In the genomic region with DNA sequence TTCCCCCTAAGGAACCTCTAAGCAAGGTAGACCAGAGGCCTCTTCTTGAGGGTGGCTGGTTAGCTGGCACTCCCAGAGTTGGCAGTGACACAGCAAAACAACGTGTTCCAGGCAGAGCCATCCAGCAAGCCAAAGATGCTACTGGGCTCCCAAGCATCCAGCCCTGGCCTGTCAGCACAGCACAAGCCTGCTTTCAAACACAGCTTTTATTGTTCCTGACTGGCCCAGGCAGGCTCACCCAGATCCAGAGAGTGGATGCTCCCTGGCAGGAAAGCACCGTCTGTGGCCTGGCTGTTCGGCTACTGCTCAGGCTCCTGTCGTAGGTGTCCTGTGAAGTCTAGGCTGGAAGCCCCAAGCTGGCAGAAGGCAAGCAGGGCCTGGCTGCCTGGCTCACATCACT, we compare ENCODE assay signal across 15 mouse cellular contexts. TPM values are rescaled to one million over a fixed set of nuclear protein-coding genes. Genes with fewer than 3 reads are reported as not detected.
A peak's percentile ranks its signal among the peaks of the same experiment; 100 is the strongest.
DNase-seq lines count a peak whose midpoint lies in the region; ATAC-seq and TF ChIP-seq lines count a peak whose summit lies in the region.
"Had no signal": no experiment of that assay in that cellular context is flagged by ENCODE, and none has a peak within 500 bp of the region (broad histone marks: within the 10 kb centered on the region; RNA-seq: fewer than 3 reads in every experiment).

No protein-coding gene starts in this region.

- H3K9me3 ChIP-seq in liver, embryonic 14.5 days (ENCODE audit: control insufficient read depth, low read length), result no peaks in the 10 kb centered on the region
- H3K9me3 ChIP-seq in liver, embryonic 11.5 days (ENCODE audit: control insufficient read depth, low read length), result no peaks in the 10 kb centered on the region
- no peaks in the 10 kb centered on the region for H3K9me3 ChIP-seq in midbrain, embryonic 16.5 days (replicated peaks; ENCODE audit: control insufficient read depth, low read length, poor library complexity, severe bottlenecking)
- H3K9me3 ChIP-seq in neural tube, embryonic 15.5 days (replicated peaks), result no peaks in the 10 kb centered on the region
- H3K9me3 ChIP-seq: forebrain, embryonic 15.5 days; hindbrain, embryonic 13.5 days; limb, embryonic 12.5 days had no signal

- no peak for DNase-seq in liver, embryonic 14.5 days (ENCODE audit: low read depth in 3 of 3, low spot score in 3 of 3)
- DNase-seq in liver, embryonic 11.5 days (ENCODE audit: low spot score), result no peak
- DNase-seq in cerebellum, adult 9-10 months, result peak; percentile 74
- DNase-seq in layer of hippocampus, adult 2 months (ENCODE audit: low spot score in 2 of 2), result peak; percentile 35 to 55
- DNase-seq in natural killer cell, adult 2 months (ENCODE audit: low spot score in 2 of 2), result no peak
- DNase-seq: thymus, postnatal 4 days had no signal

- H3K27ac ChIP-seq in liver, embryonic 14.5 days, result no peak overlapping the region
- no peak overlapping the region for H3K27ac ChIP-seq in liver, embryonic 11.5 days (ENCODE audit: low read depth, low read length)
- H3K27ac ChIP-seq in layer of hippocampus, adult 2 months, result peak overlapping the region; percentile 82
- H3K27ac ChIP-seq in midbrain, embryonic 16.5 days (ENCODE audit: low read length), result no peak overlapping the region
- no peak overlapping the region for H3K27ac ChIP-seq in neural tube, embryonic 15.5 days (replicated peaks)
- H3K27ac ChIP-seq: forebrain, embryonic 15.5 days; hindbrain, embryonic 13.5 days; kidney, postnatal 0 days; limb, embryonic 12.5 days had no signal

- TF ChIP-seq CTCF in liver, embryonic 14.5 days (IDR thresholded peaks at IDR 0.05; ENCODE audit: low read depth), result no peak
- no peak for TF ChIP-seq CTCF in layer of hippocampus, adult 2 months (conservative IDR thresholded peaks at IDR 0.05)

- H3K4me3 ChIP-seq in liver, embryonic 14.5 days (ENCODE audit: insufficient read depth in 1 of 2, low read depth in 2 of 2, low read length in 2 of 2), result no peak overlapping the region
- H3K4me3 ChIP-seq in liver, embryonic 11.5 days (ENCODE audit: low read depth, low read length), result no peak overlapping the region
- H3K4me3 ChIP-seq in layer of hippocampus, adult 2 months, result no peak overlapping the region
- H3K4me3 ChIP-seq in midbrain, embryonic 16.5 days (ENCODE audit: low read depth, low read length), result no peak overlapping the region
- H3K4me3 ChIP-seq in neural tube, embryonic 15.5 days (replicated peaks), result no peak overlapping the region
- H3K4me3 ChIP-seq: forebrain, embryonic 15.5 days; hindbrain, embryonic 13.5 days; limb, embryonic 12.5 days had no signal

- H3K36me3 ChIP-seq in liver, embryonic 14.5 days (replicated peaks; ENCODE audit: control insufficient read depth, insufficient read depth, low read depth), result peaks cover 88% of the 10 kb centered on the region
- H3K36me3 ChIP-seq in liver, embryonic 11.5 days (ENCODE audit: control insufficient read depth, insufficient read depth, low read length), result peaks cover 57% of the 10 kb centered on the region
- peaks cover 45% of the 10 kb centered on the region for H3K36me3 ChIP-seq in midbrain, embryonic 16.5 days (ENCODE audit: control insufficient read depth, insufficient read depth, low read length)
- peaks cover 86% of the 10 kb centered on the region for H3K36me3 ChIP-seq in neural tube, embryonic 15.5 days

- ATAC-seq in liver, embryonic 14.5 days (ENCODE audit: insufficient read depth), result peak; percentile 37; the same call in 1 of the 2 replicates
- ATAC-seq in liver, embryonic 11.5 days (replicated peaks; ENCODE audit: low FRiP score), result no peak
- ATAC-seq in megakaryocyte progenitor cell, adult 5-6 weeks (replicated peaks; ENCODE audit: poor library complexity), result peak; percentile 44
- no peak for ATAC-seq in midbrain, embryonic 16.5 days
- ATAC-seq in neural tube, embryonic 15.5 days (ENCODE audit: low FRiP score), result no peak
- ATAC-seq: forebrain, embryonic 15.5 days; lung, postnatal 0 days had no signal

- H3K4me2 ChIP-seq in liver, embryonic 14.5 days (ENCODE audit: low read depth), result no peak overlapping the region
- H3K4me2 ChIP-seq in liver, embryonic 11.5 days, result no peak overlapping the region
- no peak overlapping the region for H3K4me2 ChIP-seq in midbrain, embryonic 16.5 days (ENCODE audit: low read length)
- H3K4me2 ChIP-seq in neural tube, embryonic 15.5 days, result no peak overlapping the region
- H3K4me2 ChIP-seq: forebrain, embryonic 15.5 days; hindbrain, embryonic 13.5 days; limb, embryonic 12.5 days had no signal

- H3K27me3 ChIP-seq in liver, embryonic 14.5 days (ENCODE audit: control insufficient read depth, insufficient read depth, low read length), result no peaks in the 10 kb centered on the region
- no peaks in the 10 kb centered on the region for H3K27me3 ChIP-seq in liver, embryonic 11.5 days (replicated peaks; ENCODE audit: control insufficient read depth, insufficient read depth, low read length)
- no peaks in the 10 kb centered on the region for H3K27me3 ChIP-seq in midbrain, embryonic 16.5 days (ENCODE audit: control insufficient read depth, insufficient read depth, low read depth, low read length)
- H3K27me3 ChIP-seq in neural tube, embryonic 15.5 days (replicated peaks), result no peaks in the 10 kb centered on the region
- H3K27me3 ChIP-seq: forebrain, embryonic 15.5 days; hindbrain, embryonic 13.5 days; limb, embryonic 12.5 days had no signal

- no peaks in the 10 kb centered on the region for H3K4me1 ChIP-seq in liver, embryonic 14.5 days (replicated peaks; ENCODE audit: control insufficient read depth in 2 of 2, insufficient read depth in 2 of 2, low read length in 1 of 2)
- H3K4me1 ChIP-seq in liver, embryonic 11.5 days (replicated peaks; ENCODE audit: control insufficient read depth, insufficient read depth, low read length), result no peaks in the 10 kb centered on the region
- no peaks in the 10 kb centered on the region; the same call in 1 of the 2 replicates for H3K4me1 ChIP-seq in midbrain, embryonic 16.5 days (ENCODE audit: control insufficient read depth, insufficient read depth, low read length)
- peaks cover 4% of the 10 kb centered on the region; the same call in 1 of the 2 replicates for H3K4me1 ChIP-seq in neural tube, embryonic 15.5 days
- H3K4me1 ChIP-seq: forebrain, embryonic 15.5 days had no signal

- 87% methylated on average over 4 of the region's 4 CpGs for WGBS in liver, embryonic 14.5 days (ENCODE audit: insufficient replicate concordance)
- 85% methylated on average over 4 of the region's 4 CpGs for WGBS in liver, embryonic 11.5 days
- WGBS in midbrain, embryonic 16.5 days, result 86% methylated on average over 4 of the region's 4 CpGs
- WGBS in neural tube, embryonic 15.5 days, result 82% methylated on average over 4 of the region's 4 CpGs

- H3K9ac ChIP-seq in liver, embryonic 14.5 days (replicated peaks), result no peak overlapping the region
- no peak overlapping the region for H3K9ac ChIP-seq in liver, embryonic 11.5 days (ENCODE audit: low read depth, low read length)
- H3K9ac ChIP-seq in midbrain, embryonic 16.5 days (ENCODE audit: low read depth, low read length), result no peak overlapping the region
- no peak overlapping the region for H3K9ac ChIP-seq in neural tube, embryonic 15.5 days (replicated peaks)
- H3K9ac ChIP-seq: forebrain, embryonic 15.5 days; hindbrain, embryonic 13.5 days; limb, embryonic 12.5 days had no signal

- no peak for TF ChIP-seq EP300 in liver, embryonic 14.5 days (IDR thresholded peaks at IDR 0.05; ENCODE audit: low read depth)

RNA-seq across cellular contexts. Expression of gene Tacr2, which starts 41.9 kb away (rescaled TPM):
- polyA plus RNA-seq in liver, embryonic 14.5 days (2012; rRNA removed), result not detected in 2 replicates
- polyA plus RNA-seq in liver, embryonic 14.5 days (2014; fragmentation: Nextera tagmentation; extraction: Ambion mirVana), result not detected in 2 replicates
- not detected in 2 replicates for polyA plus RNA-seq in liver, embryonic 11.5 days (2014; fragmentation: Nextera tagmentation; extraction: Ambion mirVana)
- not detected for total RNA-seq in layer of hippocampus, adult 2 months (2021)
- not detected in 2 replicates for total RNA-seq in megakaryocyte progenitor cell, adult 5-6 weeks (2015)
- not detected in 2 replicates for total RNA-seq in megakaryocyte progenitor cell, adult 5-6 weeks (2017)
- polyA plus RNA-seq in midbrain, embryonic 16.5 days (2015; fragmentation: Nextera tagmentation; extraction: Ambion mirVana), result not detected in 2 replicates
- polyA plus RNA-seq in neural tube, embryonic 15.5 days (2015; fragmentation: Nextera tagmentation; extraction: Ambion mirVana), result 0.13 and 0.20 TPM in 2 replicates
- total RNA-seq: heart, adult 18-20 months had no signal
- polyA plus RNA-seq: forebrain, embryonic 15.5 days; hindbrain, embryonic 13.5 days; kidney, postnatal 0 days; limb, embryonic 12.5 days had no signal

Comparison
In these comparisons a context has a peak if more than half of its experiments do, and no peak if none do; other contexts are left out.
1. ATAC-seq: peak in liver, embryonic 14.5 days (single experiment) and megakaryocyte progenitor cell, adult 5-6 weeks (single experiment); none in liver, embryonic 11.5 days (single experiment), midbrain, embryonic 16.5 days (single experiment) and neural tube, embryonic 15.5 days (single experiment).
2. DNase-seq: peak in cerebellum, adult 9-10 months (single experiment) and layer of hippocampus, adult 2 months (2 of 2); none in liver, embryonic 14.5 days (0 of 3), liver, embryonic 11.5 days (single experiment) and natural killer cell, adult 2 months (0 of 2).